Mouse (Mus musculus): Measurements from ENCODE around the gene Rpl24. TPM values are rescaled to one million over a fixed set of nuclear protein-coding genes. Genes with fewer than 3 reads are reported as not detected.

The Rpl24 gene
- polyA plus RNA-seq, 1 experiment from 2014 or later = 568 TPM

Other genes with a start within 250 kb of the Rpl24 start
- gene Nfkbiz, start 127.4 kb upstream of the Rpl24 start, polyA plus RNA-seq (2014; fragmentation: Nextera tagmentation; extraction: Ambion mirVana) = 2.0 TPM in 2 replicates
- 1.3 and 1.9 TPM in 2 replicates for gene Nxpe3, start 71.0 kb upstream of the Rpl24 start, polyA plus RNA-seq (2014; fragmentation: Nextera tagmentation; extraction: Ambion mirVana)
- 12.7 and 15.6 TPM in 2 replicates for gene Cep97, start 31.4 kb upstream of the Rpl24 start, polyA plus RNA-seq (2014; fragmentation: Nextera tagmentation; extraction: Ambion mirVana)
- gene Zbtb11, start 7.6 kb downstream of the Rpl24 start, polyA plus RNA-seq (2014; fragmentation: Nextera tagmentation; extraction: Ambion mirVana) = 24.8 and 26.0 TPM in 2 replicates
- 214 and 224 TPM in 2 replicates for gene Pcnp, start 63.5 kb downstream of the Rpl24 start, polyA plus RNA-seq (2014; fragmentation: Nextera tagmentation; extraction: Ambion mirVana)
- gene Trmt10c, start 71.5 kb downstream of the Rpl24 start, polyA plus RNA-seq (2014; fragmentation: Nextera tagmentation; extraction: Ambion mirVana) = 20.9 and 21.8 TPM in 2 replicates
- 49.1 and 54.7 TPM in 2 replicates for gene Senp7, start 82.1 kb downstream of the Rpl24 start, polyA plus RNA-seq (2014; fragmentation: Nextera tagmentation; extraction: Ambion mirVana)
- 0.58 and 0.60 TPM in 2 replicates for gene Impg2, start 238.0 kb downstream of the Rpl24 start, polyA plus RNA-seq (2014; fragmentation: Nextera tagmentation; extraction: Ambion mirVana)